Mouse (Mus musculus) mouse trophoblast stem cell (cell line): Measurements from ENCODE around the gene Rab13.

ENCODE experiments used
- in situ Hi-C, 2 experiments: fragments of 300-500 bp; cut with MseI, MboI; formaldehyde crosslinking; loops; 2 replicates in 1 of 2; 3 replicates in 1 of 2; pipeline ENCODE4 v1.15.1; 2025

The Rab13 gene

DNA sequence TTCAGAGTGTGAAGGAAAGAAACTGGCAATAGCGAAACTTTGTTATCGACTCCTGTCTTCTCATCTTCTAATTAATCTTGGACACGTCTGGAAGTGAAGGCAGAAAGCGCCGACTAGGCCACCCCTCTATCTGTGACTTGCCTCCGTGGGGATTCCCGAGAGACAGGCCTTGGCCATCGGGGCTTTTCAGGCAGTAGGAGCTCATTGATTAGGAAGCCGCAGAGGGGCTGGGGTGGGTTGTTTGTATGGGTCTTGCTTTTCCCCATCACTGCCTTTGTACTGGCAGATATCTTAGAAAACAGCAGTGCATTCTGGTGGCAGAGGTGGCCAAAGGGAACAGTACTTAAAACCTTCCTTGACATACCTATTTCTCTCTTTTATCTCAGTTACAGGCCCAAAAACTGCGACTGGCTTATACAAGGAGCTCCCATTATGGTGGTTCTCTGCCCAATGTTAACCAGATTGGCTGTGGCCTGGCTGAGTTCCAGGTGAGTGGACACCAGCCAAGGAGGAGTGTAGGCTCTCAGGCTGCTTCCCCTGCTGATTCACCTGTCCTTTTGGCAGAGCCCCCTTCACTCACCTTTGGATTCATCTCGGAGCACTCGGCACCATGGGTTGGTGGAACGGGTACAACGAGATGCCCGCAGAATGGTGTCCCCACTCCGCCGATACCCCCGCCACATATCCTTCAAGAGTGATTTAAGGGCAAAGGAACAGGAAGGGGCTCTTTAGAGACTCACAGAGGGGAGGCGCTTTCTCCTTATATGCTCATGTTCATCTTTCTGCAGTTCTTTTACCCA is 43.4 kb downstream of the Rab13 start:
- in situ Hi-C loops, result no loop called here

DNA sequence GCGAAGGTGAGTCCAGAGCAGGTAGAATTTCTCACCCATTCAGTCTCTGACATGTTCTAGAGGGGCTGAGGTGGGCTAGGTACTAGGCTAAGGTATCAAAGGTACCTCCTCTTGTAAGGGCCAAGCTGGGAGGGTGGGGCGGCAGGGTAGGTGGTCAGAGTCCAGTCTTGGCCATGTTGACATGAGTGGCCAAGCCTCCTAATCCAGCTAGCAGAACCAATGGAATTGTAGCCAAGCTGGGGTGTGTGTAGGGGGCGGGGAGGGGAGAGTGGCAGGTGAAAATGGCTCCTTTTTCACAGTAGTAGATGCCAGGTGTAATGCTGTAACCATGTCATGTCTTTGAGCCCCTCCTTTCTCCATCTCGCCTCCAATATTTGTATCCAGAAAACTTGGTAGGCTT is 45.0 kb downstream of the Rab13 start:
- in situ Hi-C loops, result no loop called here

DNA sequence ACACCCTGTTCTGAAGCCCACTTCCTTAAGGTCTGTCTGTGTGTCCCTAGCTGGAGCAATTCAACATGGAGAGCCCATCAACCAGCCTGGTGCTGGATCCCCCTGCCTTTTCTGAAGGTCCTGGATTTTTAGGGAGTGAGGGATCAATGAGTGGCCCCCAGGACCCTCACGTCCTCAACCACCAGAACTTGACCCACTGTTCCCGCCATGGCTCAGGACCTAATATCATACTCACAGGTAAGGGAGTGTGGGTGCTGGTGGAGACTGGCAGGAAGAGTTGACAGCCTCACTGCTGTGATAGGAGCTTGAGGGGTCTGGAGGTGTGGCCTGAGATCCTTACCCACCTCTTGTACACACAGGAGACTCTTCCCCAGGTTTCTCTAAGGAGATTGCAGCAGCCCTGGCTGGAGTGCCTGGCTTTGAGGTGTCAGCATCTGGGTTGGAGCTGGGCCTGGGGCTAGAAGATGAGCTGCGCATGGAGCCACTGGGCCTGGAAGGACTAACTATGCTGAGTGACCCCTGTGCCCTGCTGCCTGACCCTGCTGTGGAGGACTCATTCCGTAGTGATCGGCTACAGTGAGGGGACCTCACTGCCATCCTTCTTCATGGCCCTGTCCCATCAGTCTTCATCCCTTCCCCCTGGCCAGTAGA is 49.8 kb downstream of the Rab13 start:
- in situ Hi-C loops, result no loop called here

DNA sequence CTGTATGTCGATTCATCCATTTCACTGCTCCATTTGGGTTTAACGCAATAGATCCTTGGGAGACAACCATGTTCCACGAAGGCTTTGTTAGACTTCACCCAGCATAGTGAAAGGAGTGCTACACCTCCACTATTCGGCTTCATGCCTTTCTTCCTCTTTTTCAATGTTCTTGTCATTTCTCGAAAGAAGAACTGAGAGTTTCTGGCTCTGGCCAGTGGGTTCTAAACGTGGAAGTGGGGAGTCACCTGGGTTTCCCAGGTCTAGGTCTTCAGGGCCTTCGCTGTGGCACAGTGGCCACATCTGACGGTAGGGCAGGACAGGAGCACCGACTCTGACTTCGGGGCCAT is 51.2 kb downstream of the Rab13 start:
- in situ Hi-C loops, result no loop called here

DNA sequence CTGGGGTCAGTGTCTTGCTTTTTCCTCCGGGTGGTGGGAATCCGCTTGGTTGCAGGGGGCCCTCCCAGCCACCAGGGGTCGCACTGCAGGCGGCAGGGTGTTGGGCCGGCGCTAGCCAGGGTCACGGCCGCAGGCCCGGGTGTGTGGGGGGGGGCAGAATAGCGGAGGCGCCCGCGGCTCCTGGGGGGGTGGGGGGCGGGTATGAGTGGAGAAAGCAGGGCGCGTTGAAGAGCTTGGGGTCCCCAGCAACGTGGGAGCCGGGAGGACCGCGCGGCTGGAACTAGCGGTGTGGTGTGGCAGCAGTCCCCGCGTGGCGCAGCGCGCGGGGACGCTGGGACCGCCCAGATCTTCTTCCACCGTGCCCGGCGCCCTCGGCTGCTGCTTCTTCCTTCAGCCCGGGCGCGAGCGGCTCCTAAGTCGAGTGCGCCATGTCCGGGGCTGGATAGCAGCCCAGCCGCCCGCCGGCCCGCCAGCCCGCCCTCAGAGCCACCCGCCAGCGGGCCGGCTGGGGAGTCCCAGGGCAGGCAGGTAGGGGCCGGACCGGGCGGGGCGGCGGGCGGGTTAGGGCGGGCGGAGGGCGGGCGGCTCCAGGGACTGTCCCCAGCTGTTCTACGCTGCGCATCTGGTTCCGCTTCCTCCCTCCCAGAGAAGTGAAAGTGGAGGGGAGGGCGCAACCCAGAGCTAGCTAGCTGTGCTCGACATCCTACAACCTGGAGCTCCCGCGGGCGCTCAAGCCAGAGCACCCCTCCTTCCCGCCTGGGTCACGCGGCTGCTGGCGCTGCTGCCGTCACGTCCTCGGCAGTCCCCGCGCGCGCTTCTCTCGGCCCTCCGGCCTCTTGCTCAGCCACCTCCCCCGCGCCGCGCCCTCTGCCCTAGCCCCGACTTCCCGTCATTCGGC is 51.8 kb downstream of the Rab13 start, which contains the start of gene Dennd4b:
TSS of gene Dennd4b (plus strand) at position 152 of the 898 bp plus-strand sequence.
- in situ Hi-C loops, result no loop called here

DNA sequence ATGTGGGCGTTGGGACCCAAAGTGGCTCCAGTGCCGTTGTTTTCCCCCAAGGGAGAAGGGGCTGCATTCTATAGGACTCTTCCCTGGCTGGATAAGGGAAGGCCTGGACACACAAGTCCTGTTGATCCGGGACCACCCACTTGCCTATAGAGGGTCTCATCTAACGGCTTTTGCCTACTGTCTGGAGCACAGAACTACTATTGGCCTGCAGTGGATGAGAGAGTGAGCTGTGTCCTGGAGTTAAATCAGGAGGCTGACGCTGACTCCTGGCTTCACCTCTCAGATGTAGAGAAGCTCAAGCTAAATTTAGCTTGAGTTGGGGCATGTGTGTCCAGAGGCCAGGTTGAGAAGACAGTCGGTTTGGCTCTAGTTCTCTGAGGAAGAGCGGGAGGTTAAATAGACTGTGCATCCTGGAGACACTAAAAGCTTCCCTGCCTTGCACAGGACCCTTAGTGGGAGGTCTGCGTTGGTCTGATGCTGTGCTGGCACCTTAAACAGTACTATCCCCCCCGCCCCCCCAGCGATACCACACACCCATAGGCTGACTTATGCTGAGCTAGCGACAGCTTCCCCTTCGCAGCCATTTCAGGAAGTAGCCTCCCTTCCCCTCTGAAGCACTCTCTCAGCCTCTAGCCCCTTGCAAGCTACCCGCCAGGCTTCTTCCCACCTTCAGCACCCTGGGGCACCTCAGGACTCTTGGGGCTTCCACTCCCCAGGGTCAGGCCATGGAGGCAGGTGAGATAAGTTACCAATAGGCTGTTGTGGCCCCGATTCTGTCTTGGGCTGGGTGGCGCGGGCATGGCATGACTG is 52.6 kb downstream of the Rab13 start:
- in situ Hi-C loops, result no loop called here

DNA sequence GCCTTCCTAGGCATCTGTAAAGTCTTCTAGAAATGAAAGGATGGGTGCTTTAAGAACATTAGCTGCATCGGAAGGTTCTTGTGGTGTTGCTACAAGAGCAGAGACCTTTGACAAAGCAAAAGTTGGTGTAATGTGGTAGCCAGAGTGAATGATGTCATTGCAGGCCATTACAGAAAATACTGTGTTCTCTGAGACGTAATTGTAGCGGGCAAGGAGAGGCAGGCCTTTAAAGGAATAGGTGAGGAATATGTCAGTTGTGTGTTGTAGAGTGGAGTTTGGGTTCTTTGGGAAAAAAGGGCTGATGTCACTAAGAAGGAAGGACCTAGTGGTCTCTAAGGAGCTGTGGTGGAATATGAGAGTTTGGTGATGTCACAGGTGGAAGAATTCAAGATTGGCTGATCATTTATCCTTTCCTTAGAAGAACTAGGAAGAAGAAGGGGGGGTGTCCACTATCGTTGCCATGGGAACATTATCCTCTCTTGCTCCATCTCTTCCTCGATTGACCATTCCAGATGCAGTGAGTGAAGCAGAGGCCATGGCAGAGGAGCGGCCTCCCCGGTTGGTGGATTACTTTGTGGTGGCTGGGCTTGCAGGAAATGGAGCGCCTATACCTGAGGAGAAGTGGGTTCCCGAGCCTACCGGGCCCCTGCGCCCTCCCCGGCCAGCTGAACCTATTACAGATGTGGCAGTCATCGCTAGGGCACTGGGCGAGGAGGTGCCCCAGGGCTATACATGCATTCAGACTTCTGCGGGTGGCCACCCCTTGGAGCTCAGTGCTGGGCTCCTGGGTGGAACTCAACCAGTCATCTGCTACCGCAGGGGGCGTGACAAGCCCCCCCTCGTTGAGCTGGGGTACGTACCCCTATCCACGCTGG is 53.6 kb downstream of the Rab13 start:
- in situ Hi-C loops, result no loop called here

DNA sequence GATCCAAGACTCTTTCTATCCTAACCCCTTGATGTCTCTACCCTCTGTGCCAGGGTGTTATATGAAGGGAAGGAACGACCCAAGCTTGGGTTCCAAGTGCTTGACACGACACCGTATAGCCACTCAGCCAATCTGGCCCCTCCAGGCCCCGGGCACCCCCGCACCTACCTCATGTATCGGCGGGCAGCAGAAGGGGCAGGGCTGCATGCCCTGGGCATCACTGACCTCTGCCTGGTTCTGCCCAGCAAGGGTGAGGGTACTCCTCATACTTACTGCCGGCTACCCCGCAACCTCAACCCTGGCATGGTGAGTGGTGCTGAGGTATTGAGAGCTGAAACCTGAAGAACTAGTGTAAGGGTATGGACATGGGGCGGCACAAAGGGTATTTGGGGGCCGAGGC is 54.7 kb downstream of the Rab13 start:
- in situ Hi-C loops, result no loop called here

DNA sequence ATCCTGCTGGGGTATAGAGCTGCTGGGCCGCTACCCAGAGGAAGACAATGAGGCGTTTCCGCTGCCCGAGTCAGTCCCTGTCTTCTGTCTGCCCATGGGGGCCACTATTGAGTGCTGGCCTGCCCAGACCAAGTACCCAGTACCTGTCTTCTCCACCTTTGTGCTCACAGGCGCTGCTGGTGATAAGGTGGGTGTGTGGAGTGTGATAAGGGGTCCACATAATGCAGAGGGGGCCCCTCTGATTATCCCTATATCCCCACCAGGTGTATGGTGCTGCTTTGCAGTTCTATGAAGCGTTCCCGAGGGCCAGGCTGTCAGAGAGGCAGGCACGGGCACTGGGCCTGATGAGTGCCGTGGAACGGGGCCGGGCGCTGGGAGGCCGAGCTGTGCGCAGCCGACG is 55.5 kb downstream of the Rab13 start:
- in situ Hi-C loops, result no loop called here

DNA sequence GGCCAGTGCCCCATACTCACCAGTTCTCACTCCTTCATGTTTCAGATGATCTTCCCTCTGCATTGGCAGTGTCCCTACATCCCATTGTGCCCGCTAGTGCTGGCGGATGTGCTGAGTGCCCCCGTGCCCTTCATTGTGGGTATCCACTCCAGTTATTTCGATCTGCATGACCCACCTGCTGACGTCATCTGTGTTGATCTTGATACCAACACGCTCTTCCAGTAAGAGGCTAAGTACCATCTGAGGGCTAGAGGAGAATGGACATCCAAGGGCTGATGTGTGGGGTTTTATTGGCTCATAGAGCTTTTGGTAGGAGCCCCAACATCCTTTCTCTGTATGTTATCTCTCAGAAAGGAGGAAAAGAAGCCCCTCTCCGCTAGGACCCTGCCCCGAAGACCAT is 57.3 kb downstream of the Rab13 start:
- in situ Hi-C loops, result no loop called here

DNA sequence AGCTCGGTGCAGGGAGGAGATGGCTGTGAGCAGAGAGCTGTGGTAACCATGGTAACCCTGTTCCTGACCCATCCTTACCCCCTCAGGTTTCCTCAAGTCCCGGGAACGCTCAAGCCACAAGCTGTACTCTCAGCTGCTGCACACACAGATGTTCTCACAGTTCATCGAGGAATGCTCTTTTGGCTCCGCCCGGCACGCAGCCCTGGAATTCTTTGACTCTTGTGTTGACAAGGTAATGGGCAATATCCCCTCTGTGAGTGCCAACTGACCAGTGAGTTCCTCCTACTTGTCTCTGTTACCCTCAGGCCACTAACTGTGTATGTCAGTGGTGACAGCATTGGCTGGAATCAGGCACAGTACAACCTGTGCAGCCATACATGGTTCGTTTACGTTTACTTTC is 58.7 kb downstream of the Rab13 start:
- in situ Hi-C loops, result no loop called here

DNA sequence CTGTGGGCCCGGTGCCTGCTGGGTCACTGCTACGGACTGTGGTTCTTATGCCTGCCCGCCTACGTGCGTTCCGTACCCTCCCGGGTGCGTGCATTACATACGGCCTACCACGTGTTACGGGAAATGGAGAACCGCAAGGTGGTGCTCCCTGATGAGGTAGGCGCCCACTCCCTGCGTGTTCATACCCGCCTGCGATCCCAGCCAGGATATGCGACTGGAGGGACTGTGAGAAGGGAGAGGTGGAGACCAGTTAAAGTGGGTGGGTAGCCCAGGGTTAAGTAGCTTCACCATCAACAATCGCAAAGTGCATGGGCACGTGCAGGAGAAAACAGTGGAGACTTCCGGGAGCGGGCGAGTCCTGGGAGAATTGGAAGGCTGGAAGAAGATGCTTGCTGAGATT is 60.4 kb downstream of the Rab13 start:
- in situ Hi-C loops, result no loop called here

DNA sequence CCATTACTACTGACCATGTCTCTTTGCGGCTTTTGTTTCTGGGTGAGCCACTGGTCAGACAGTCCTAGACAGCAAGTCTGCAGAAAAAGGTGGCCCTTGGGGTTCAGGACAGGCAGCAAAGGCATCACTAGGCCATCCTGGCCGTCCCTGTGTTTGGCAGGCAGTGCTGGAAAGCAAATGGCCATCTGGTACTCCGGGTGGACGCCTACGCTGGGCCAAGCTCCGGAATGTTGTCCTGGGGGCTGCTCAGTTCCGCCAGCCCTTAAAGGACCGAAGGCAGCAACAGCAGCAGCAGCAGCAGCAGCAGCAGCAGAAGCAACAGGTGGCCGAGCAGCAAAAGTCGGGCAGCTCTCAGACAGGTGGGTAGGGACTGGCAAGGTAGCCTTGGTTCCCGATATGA is 61.8 kb downstream of the Rab13 start:
- in situ Hi-C loops, result no loop called here
